In the genomic region with DNA sequence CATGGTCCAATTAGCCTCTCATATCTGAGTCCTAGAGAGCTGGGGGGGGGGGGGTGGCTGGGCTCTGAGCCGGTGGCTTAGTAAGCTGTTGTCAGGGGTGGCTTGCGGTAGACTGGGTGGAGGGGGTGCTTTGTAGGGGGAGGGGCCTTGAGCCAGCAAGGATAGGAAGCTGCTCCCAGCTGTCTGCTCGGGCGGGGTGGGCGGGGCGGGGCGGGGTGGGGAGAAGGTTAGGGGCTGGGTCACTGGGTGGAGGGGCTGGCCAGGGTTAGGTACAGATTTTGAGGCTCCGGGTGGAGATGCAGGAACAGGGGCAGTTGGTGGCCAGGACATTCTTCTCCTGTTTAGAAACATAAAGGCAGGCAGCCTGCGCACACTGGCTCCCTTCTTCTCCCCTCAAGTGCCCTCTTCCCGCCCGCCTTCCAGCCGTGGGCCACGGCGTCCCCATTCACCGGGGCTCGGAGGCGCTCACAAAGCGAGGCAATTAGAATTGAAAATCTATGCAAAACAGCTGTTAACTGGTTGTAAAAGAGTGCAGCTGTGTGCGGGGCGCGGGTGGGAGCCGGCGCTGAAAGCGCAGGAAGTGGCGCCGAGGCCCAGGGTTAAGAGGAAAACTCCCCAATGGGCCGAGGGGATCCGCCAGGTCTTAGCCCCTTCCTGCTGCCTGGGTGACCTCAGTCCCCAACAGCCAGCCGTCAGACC, we compare ENCODE assay signal across 8 mouse cellular contexts. TPM values are rescaled to one million over a fixed set of nuclear protein-coding genes. Genes with fewer than 3 reads are reported as not detected.
DNase-seq lines count a peak whose midpoint lies in the region; ATAC-seq and TF ChIP-seq lines count a peak whose summit lies in the region.

No protein-coding gene starts in this region.

- no peak for TF ChIP-seq POLR2A in kidney, adult 2 months (IDR thresholded peaks at IDR 0.05; ENCODE audit: low read depth, low read length)
- no peak for TF ChIP-seq POLR2A in myocyte (IDR thresholded peaks at IDR 0.05; ENCODE audit: insufficient read length, low read depth)

- no peak for TF ChIP-seq CTCF in kidney, adult 2 months (conservative IDR thresholded peaks at IDR 0.05; ENCODE audit: insufficient read depth, insufficient read length, low read depth, low read length)
- TF ChIP-seq CTCF in hindbrain, postnatal 0 days (IDR thresholded peaks at IDR 0.05; ENCODE audit: low read depth), result no peak

- WGBS in kidney, adult 2 months, result 45% methylated on average over 29 of the region's 29 CpGs
- 8% methylated on average over 27 of the region's 29 CpGs for WGBS in hindbrain, postnatal 0 days

- no peak overlapping the region for H3K27ac ChIP-seq in kidney, adult 2 months (ENCODE audit: insufficient read depth, low read depth, low read length)
- no peak overlapping the region for H3K27ac ChIP-seq in hindbrain, postnatal 0 days

- peaks cover 7% of the 10 kb centered on the region; the same call in 1 of the 2 replicates for H3K4me1 ChIP-seq in kidney, adult 2 months (ENCODE audit: control insufficient read depth, insufficient read depth, low read length)
- H3K4me1 ChIP-seq in hindbrain, postnatal 0 days (ENCODE audit: insufficient read depth, low read length), result peaks cover 43% of the 10 kb centered on the region

- no peak overlapping the region for H3K4me3 ChIP-seq in kidney, adult 2 months (ENCODE audit: insufficient read depth, low read depth, low read length)
- H3K4me3 ChIP-seq in hindbrain, postnatal 0 days (ENCODE audit: low read length), result no peak overlapping the region
- H3K4me3 ChIP-seq in myocyte, result no peak overlapping the region

- no peaks in the 10 kb centered on the region for H3K27me3 ChIP-seq in kidney, adult 2 months (replicated peaks; ENCODE audit: control insufficient read depth, insufficient read depth, low read length)
- H3K27me3 ChIP-seq in hindbrain, postnatal 0 days (ENCODE audit: insufficient read depth, low read length), result no peaks in the 10 kb centered on the region
- no peaks in the 10 kb centered on the region for H3K27me3 ChIP-seq in myocyte (ENCODE audit: control insufficient read depth, insufficient read depth, insufficient read length)

- no peaks in the 10 kb centered on the region for H3K36me3 ChIP-seq in kidney, adult 2 months (ENCODE audit: control insufficient read depth, insufficient read depth, low read length)
- no peaks in the 10 kb centered on the region for H3K36me3 ChIP-seq in hindbrain, postnatal 0 days (ENCODE audit: insufficient read depth, low read length)
- no peaks in the 10 kb centered on the region for H3K36me3 ChIP-seq in myocyte (ENCODE audit: control insufficient read depth, insufficient read depth)

- no peaks in the 10 kb centered on the region for H3K79me2 ChIP-seq in myocyte (ENCODE audit: control insufficient read depth, insufficient read depth)

- H3K9ac ChIP-seq in hindbrain, postnatal 0 days (replicated peaks; ENCODE audit: low read length), result no peak overlapping the region

- DNase-seq in kidney, postnatal 4 days, result peak; percentile 64 to 74
- DNase-seq in kidney, adult 2 months, result no peak
- DNase-seq in ZHBTc4 (ENCODE audit: low read depth, low spot score), result peak; percentile 93
- DNase-seq in hindbrain, postnatal 0 days (ENCODE audit: low spot score), result peak; percentile 63
- no peak for DNase-seq in cerebellum, adult 9-10 months
- no peak for DNase-seq in urinary bladder, adult 18-20 months (ENCODE audit: low spot score in 2 of 2)

- H3ac ChIP-seq in myocyte (ENCODE audit: control insufficient read depth, insufficient read length), result no peak overlapping the region

- peak overlapping the region; percentile 38 for H3K4me2 ChIP-seq in hindbrain, postnatal 0 days (ENCODE audit: low read depth, low read length)
- peak overlapping the region; percentile 40 for H3K4me2 ChIP-seq in myocyte (ENCODE audit: low read depth)

- ATAC-seq in hindbrain, postnatal 0 days, result peak; percentile 31; the same call in 1 of the 2 replicates
- ATAC-seq in cerebellum, adult (ENCODE audit: insufficient number of reproducible peaks, low FRiP score, low TSS enrichment), result no peak

- no peaks in the 10 kb centered on the region for H3K9me3 ChIP-seq in hindbrain, postnatal 0 days (ENCODE audit: low read length)

TF ChIP-seq in myocyte, 11 proteins besides CTCF, POLR2A, EP300 and RAD21:
- TF ChIP-seq E2F4 (IDR thresholded peaks at IDR 0.05; ENCODE audit: insufficient read depth) (no peak), CEBPB (IDR thresholded peaks at IDR 0.05; ENCODE audit: insufficient read depth, poor library complexity, severe bottlenecking) (no peak), MYOD1 (IDR thresholded peaks at IDR 0.05; ENCODE audit: control insufficient read depth in 1 of 3, insufficient read length in 2 of 3, low read depth in 2 of 3) (peak in 2 of 3 experiments; percentile 18 to 51), MYOG (IDR thresholded peaks at IDR 0.05; ENCODE audit: control insufficient read depth in 1 of 3, insufficient read depth in 1 of 3, insufficient read length in 2 of 3, low read depth in 2 of 3) (peak in 1 of 3 experiments; percentile 49)

RNA-seq across cellular contexts. Expression of gene Gins2, which starts 56.4 kb away (rescaled TPM):
- 6.4 and 6.9 TPM in 2 replicates for polyA plus RNA-seq in kidney, adult 2 months (2012; rRNA removed)
- 2.8 and 12.3 TPM in 2 replicates for total RNA-seq in hindbrain, postnatal 0 days (2014; rRNA removed)
- 17.2 and 20.6 TPM in 2 replicates for polyA plus RNA-seq in hindbrain, postnatal 0 days (2015; fragmentation: Nextera tagmentation; extraction: Ambion mirVana)
- 11.2 TPM for polyA plus RNA-seq in myocyte (2012; fragmentation: generic; extraction: Trizol)

Comparison
In these comparisons a context has a peak if more than half of its experiments do, and no peak if none do; other contexts are left out.
1. DNase-seq: peak in kidney, postnatal 4 days (2 of 2), ZHBTc4 (single experiment) and hindbrain, postnatal 0 days (single experiment); none in kidney, adult 2 months (single experiment), cerebellum, adult 9-10 months (single experiment) and urinary bladder, adult 18-20 months (0 of 2).